8 mouse cellular contexts compared by ENCODE assay signal in genomic region chr12:35046310-35046998, GRCm38 (mm10). TPM values are rescaled to one million over a fixed set of nuclear protein-coding genes. Genes with fewer than 3 reads are reported as not detected.
DNase-seq lines count a peak whose midpoint lies in the region; ATAC-seq lines count a peak whose summit lies in the region.

No protein-coding gene starts in this region.

- H3K4me1 ChIP-seq in lung, embryonic 16.5 days (replicated peaks; ENCODE audit: control insufficient read depth, insufficient read depth, low read length), result peaks cover 13% of the 10 kb centered on the region

- H3K9ac ChIP-seq in lung, embryonic 16.5 days (ENCODE audit: low read length), result peak overlapping the region; percentile 95

- WGBS in lung, embryonic 16.5 days, result under 1% methylated on average over 36 of the region's 36 CpGs

- no peaks in the 10 kb centered on the region for H3K36me3 ChIP-seq in lung, embryonic 16.5 days (ENCODE audit: control insufficient read depth, insufficient read depth, low read length)

- peak overlapping the region; percentile 97 for H3K27ac ChIP-seq in lung, embryonic 16.5 days (ENCODE audit: low read length)

- no peak for DNase-seq in lung, postnatal 4 days
- peak; percentile 68 for DNase-seq in brain, adult 2 months (ENCODE audit: low read depth, low spot score)
- peak; percentile 59 for DNase-seq in lung, postnatal 25 days (ENCODE audit: low spot score)
- DNase-seq in urinary bladder, postnatal 4 days (ENCODE audit: low spot score in 2 of 2), result no peak
- DNase-seq in adrenal gland, postnatal 4 days (ENCODE audit: low spot score in 2 of 2), result no peak
- no peak for DNase-seq in adrenal gland, adult 18-20 months (ENCODE audit: low spot score in 2 of 2)

- ATAC-seq in lung, embryonic 16.5 days (ENCODE audit: low read depth), result peak; percentile 82
- ATAC-seq in granulocyte monocyte progenitor cell, adult 5-6 weeks (replicated peaks; ENCODE audit: poor library complexity, severe bottlenecking), result peak; percentile 24

- H3K4me3 ChIP-seq in lung, embryonic 16.5 days (ENCODE audit: low read length), result peak overlapping the region; percentile 95

- no peaks in the 10 kb centered on the region for H3K27me3 ChIP-seq in lung, embryonic 16.5 days (ENCODE audit: control insufficient read depth, insufficient read depth, low read depth, low read length)

- peak overlapping the region; percentile 66 for H3K4me2 ChIP-seq in lung, embryonic 16.5 days (ENCODE audit: low read depth, low read length)

- H3K9me3 ChIP-seq in lung, embryonic 16.5 days (ENCODE audit: control insufficient read depth, low read length), result no peaks in the 10 kb centered on the region

RNA-seq across cellular contexts. Expression of gene Snx13, which starts 0.5 kb away (rescaled TPM):
- polyA plus RNA-seq in lung, embryonic 16.5 days (2015; fragmentation: Nextera tagmentation; extraction: Ambion mirVana), result 28.2 and 29.0 TPM in 2 replicates
- total RNA-seq in granulocyte monocyte progenitor cell, adult 5-6 weeks (2014; fragmentation: Nextera tagmentation), result 14.4 and 15.6 TPM in 2 replicates
- 26.5 and 30.5 TPM in 2 replicates for total RNA-seq in granulocyte monocyte progenitor cell, adult 5-6 weeks (2017)
- total RNA-seq in adrenal gland, postnatal 4 days (2021), result 10 to 100 TPM; 32.3 to 35.1 TPM
- 10 to 100 TPM; 36.5 to 37.1 TPM for total RNA-seq in adrenal gland, adult 18-20 months (2021)

Comparison
In these comparisons a context has a peak if more than half of its experiments do, and no peak if none do; other contexts are left out.
1. DNase-seq: peak in brain, adult 2 months (single experiment) and lung, postnatal 25 days (single experiment); none in lung, postnatal 4 days (0 of 2), urinary bladder, postnatal 4 days (0 of 2), adrenal gland, postnatal 4 days (0 of 2) and adrenal gland, adult 18-20 months (0 of 2).